Mouse (Mus musculus) induced T-regulatory cell, adult 2 months (primary cell): Measurements from ENCODE around the gene Rem1.

ENCODE experiments used
- DNase-seq: peaks from one replicate; pipeline ENCODE4 v3.0.0-alpha.2; 2012; ENCODE audit warnings: low read depth

Rem1 gene

DNA sequence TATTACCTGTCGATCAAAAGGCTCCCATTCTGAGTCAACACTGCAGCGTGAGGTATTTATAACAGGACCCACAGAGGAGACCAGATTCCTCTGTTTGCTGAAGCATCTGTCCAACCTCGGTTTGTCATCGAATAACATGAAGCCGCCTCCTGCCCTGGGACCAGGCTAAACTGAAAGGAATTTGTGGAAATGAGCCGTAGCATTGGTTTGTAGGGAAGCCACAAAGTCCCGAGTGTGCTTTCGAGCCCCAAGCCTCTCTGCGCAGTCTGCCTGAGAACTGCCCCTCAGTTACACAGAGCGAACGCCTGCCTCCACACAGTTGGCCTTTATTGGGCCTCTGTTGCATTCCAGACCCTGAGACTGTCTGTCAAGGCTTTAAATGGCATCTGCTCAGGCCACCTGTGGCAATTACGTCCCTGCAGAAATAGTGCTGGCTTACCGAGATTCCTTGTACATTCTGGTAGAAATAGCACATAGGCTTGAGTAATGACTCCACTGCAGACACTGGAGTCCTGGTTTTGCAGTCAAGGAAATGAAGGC is 48.6 kb downstream of the Rem1 start:
- no peak for DNase-seq

DNA sequence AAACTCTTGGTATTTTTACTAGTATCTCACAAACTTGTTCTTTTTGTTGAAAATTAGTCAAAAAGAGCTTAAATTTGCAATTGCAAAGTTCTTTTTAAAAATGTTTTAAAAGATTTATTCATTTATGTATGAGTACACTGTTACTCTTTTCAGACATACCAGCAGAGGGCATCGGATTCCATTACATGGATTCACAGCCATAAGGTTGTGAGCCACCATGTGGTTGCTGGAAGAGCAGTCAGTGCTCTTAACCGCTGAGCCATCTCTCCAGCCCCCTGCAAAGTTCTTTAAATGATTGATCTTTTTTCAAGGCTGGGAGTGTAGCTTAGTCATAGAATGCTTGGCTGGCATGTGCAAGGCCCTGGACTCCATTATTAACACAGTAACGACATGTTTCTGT is 51.6 kb downstream of the Rem1 start:
- DNase-seq: peak; percentile 58

DNA sequence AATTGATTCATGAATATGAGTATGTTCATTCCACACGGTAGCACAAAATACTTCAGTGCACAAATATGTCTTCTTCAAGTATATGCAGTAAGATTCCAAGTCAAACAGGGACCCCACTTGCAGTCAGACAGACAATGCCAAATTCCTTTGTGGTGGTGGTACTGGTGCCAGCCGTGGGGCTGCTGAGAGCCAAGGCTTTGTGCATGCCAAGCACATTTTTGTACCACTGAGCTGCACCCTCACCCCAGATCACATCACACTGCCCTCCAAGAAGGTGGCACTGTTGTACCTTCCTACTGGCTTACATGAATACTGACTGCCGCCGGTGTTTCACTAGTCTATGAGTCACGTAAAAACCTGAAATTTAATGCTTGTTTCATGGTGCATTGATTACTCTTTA is 52.2 kb downstream of the Rem1 start:
- no peak for DNase-seq

DNA sequence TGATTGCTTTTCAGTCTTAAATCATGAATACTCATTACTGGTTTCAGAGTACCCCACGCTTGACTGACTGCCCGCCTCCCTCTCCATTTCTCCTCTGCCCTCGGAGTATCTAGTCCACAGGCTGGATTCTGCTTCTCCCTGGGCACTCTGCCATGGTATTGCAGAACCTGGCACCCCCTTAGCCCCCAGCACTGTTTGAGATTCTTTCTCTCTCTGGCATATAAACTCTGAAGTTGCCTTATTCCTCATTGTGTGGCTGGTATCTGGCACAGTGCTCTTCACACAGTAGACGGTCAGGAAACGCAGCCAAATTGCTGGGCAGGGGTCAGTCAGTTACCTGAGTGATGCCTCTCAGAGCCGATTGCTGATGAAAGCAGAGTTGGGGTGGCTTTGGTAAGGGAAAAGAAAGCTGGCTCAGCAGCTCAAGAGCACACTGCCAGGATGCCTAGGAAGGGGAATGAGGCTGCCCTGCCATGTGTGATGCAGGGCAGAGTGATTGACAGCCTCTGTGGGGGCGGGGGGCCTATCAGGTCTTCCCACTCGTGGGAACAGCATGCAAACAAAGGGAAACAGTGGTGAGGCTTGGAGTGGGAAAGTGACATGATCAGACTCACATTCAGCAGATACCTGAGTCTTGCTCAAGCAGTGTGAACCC is 53.1 kb downstream of the Rem1 start:
- no peak for DNase-seq

DNA sequence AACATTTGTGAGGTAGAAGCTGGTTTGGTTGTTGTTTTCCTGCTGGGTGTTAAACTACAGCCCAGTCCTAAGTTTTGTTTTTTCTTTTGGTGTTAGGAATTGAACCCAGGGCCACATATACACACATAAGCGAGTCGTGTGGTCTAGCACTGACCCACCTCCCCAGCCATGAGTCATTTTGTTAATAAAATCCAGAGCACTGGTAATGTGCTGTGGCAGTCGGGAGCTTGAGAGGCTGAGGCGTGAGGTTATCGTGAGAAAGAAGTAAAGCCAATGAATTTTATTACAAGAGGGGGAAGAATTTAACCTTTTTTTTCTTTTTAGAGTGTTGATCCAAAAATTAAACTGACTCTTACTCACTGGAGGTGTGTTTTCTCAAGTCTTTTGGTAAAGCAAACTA is 56.3 kb downstream of the Rem1 start:
- no peak for DNase-seq
